Mouse (Mus musculus) embryonic fibroblast, embryonic 13.5 days (primary cell): ENCODE measurements at regions not wholly inside any gene's neighbourhood (a gene's known extent, or its start where the extent isn't known, plus 50 kb on each side); places are given as distances from the start of the nearest gene placed in this dataset.

Experiments used
- H3K27ac ChIP-seq: 2 replicates; pipeline ENCODE4 v1.5.1; 2012; ENCODE audit warnings: low read length, control low read depth, inconsistent platforms; ENCODE audit not compliant: insufficient read depth
- H3K4me1 ChIP-seq: 2 replicates; pipeline ENCODE4 v1.6.1; 2011; ENCODE audit warnings: low read length; ENCODE audit not compliant: control insufficient read depth, insufficient read depth
- H3K4me3 ChIP-seq: 2 replicates; pipeline ENCODE4 v1.5.1; 2011; ENCODE audit warnings: mild to moderate bottlenecking, control low read depth, low read length; ENCODE audit not compliant: insufficient read depth
- CTCF ChIP-seq: IDR thresholded peaks from 2 replicates; pipeline ENCODE4 v1.5.1; 2011; ENCODE audit warnings: mild to moderate bottlenecking, control low read depth, low read length, moderate library complexity, borderline replicate concordance; ENCODE audit not compliant: insufficient read depth
- POLR2A ChIP-seq: IDR thresholded peaks from 2 replicates; pipeline ENCODE4 v1.6.1; 2011; ENCODE audit warnings: low read depth, mild to moderate bottlenecking, control low read depth, low read length, moderate library complexity

- Histone ChIP-seq H3K4me1 (0 out of 2 replicates have a peak, but pooled peaks cover 3% of the 10 kb centered on the region), H3K4me3 (no peak overlapping the region), H3K27ac (no peak overlapping the region)
- no peak for TF ChIP-seq CTCF
- no peak for TF ChIP-seq POLR2A
Measured at GRCm38 (mm10) chr9:14087874-14088273, 187.0 kb upstream of the Sesn3 start.

DNA sequence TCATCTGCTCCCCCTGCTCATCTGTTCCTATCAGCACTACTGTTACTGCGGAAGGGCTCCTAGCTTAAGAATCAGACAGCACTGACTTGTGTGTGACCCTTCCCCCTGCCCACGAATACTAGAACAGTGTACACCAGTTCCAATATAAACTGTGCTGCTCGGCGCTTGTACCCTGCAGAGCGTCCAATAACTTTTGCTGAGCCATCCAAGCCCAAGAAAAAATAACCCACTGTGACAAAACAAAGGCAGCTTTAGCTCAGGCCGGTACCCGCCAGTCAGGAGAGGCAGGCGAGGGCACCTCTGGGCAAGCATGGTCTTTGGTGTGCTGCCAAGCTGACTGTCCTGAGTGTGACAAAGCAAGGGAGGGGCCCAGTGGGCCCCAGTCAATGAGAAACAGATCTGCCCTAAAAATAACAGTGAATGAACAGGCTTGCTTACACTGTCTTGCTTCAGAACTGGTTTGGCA lies 185.0 kb upstream of the Sesn3 start:
- TF ChIP-seq POLR2A (no peak), CTCF (no peak)
- Histone ChIP-seq H3K27ac (peak overlapping the region; percentile 38), H3K4me3 (no peak overlapping the region), H3K4me1 (peaks cover 3% of the 10 kb centered on the region; the same call in 1 of the 2 replicates)

DNA sequence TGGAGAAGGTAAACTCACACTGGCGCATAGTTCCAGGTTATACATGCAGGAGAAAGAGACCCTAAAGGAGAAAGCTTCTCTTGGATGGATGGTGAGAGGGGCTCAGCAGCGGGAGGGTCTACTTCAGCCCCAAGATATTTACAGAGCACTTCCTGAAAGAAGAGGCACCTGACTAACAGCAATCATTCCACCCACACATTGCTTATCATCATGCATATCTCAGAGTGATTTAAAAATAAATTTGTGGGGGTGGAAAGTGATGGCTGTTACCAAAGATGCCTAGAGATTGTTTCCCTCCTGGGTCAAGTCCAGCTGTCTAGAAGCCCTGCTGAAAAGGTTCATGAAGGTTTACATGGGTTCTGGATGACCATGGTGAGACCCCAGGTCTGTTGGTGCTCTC lies 184.4 kb upstream of the Sesn3 start:
- Histone ChIP-seq H3K4me1 (peaks cover 3% of the 10 kb centered on the region; the same call in 1 of the 2 replicates), H3K4me3 (no peak overlapping the region), H3K27ac (peak overlapping the region; percentile 72)
- TF ChIP-seq CTCF (no peak), POLR2A (no peak)

DNA sequence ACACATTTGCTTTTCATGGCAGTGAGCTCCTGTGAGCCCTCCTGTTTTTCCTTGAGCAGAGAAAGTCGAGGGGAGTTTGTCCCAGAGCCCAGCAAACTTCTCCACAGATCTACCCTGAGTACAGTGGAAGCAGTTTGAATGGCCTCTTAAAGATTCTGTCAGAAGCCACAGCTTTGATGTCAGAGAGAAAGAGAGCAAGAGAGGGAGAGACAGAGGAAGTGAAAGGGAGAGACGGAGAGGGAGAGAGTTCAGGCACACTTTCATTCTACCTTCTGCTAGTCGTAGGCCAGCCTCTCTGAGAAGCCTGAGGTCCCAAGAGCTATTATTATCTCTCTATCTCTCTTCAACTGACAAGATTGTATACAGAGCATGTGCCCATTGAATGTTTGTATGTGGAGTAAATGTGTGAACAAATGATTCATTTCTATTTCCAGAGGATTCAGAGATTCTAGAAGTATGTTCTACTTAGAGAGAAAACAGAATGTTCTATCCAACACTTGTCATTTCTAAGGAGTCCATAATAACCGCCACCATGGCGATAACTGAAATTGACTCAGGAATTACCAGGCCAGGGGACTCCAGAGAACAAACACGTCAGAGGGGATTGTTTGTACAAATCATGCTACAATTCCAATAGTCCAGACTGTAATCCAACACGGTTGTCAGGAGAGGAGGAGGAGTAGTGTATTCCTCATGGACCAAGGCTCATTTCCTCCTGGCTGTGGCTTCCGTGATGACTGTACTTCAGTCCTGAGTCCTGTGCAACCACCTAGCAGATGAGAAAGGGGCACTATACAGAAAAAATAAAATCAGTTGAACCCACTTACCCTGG lies 183.6 kb upstream of the Sesn3 start:
- H3K4me1 ChIP-seq = peaks cover 3% of the 10 kb centered on the region; the same call in 1 of the 2 replicates
- H3K27ac ChIP-seq = no peak overlapping the region
- no peak overlapping the region for H3K4me3 ChIP-seq
- TF ChIP-seq CTCF (no peak), POLR2A (no peak)

GRCm38 (mm10) chr9:14092996-14093442 lies 181.8 kb upstream of the Sesn3 start:
- H3K27ac ChIP-seq = peak overlapping the region; percentile 12; the same call in 1 of the 2 replicates
- H3K4me1 ChIP-seq = peaks cover 3% of the 10 kb centered on the region; the same call in 1 of the 2 replicates
- no peak for TF ChIP-seq CTCF
- TF ChIP-seq POLR2A = no peak
- H3K4me3 ChIP-seq = no peak overlapping the region

DNA sequence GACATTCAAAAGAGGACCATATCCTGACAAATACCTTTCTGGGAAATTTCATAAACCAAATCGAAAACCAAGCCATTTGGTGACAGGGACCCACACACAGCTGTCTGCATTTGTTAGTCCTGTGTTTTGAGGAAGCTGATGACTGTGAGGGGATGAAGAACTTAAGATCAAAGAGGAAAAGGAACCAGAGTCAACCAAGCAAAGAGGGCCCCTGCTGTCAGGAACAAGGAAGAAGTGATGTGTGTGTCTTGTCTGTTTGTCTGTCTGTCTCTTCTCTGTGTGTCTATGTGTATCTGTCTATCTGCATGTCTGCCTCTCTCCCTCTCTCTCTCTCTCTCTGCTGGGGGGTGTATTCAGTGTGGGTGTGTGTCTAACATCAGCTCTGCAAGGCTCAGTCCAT lies 171.3 kb upstream of the Sesn3 start:
- TF ChIP-seq CTCF (no peak), POLR2A (no peak)
- no peak overlapping the region for H3K4me3 ChIP-seq
- no peak overlapping the region for H3K27ac ChIP-seq
- no peaks in the 10 kb centered on the region for H3K4me1 ChIP-seq

DNA sequence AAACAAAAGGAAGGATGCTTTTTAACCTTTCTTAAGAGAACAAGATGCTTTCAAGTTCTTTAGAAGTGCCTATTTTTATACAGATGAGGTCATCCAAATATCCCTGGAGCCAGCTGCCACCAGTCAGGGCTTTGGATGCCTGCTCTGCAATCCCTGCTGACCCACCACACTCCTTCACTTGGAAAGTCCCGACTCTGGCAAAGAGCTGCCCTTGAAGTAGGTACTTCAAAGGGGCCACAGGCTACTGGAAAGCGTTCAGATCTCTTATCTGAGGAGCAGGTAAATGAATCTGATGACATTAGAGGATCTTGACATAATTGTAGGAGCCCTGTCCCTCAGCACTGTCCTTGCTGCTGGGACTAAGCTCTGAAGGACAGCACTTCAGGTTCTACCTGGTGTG lies 169.9 kb upstream of the Sesn3 start:
- Histone ChIP-seq H3K27ac (no peak overlapping the region), H3K4me3 (no peak overlapping the region), H3K4me1 (no peaks in the 10 kb centered on the region)
- no peak for TF ChIP-seq CTCF
- TF ChIP-seq POLR2A = no peak

- Histone ChIP-seq H3K4me1 (no peaks in the 10 kb centered on the region), H3K4me3 (no peak overlapping the region), H3K27ac (no peak overlapping the region)
- TF ChIP-seq POLR2A = no peak
- TF ChIP-seq CTCF = no peak
Measured at GRCm38 (mm10) chr9:14106371-14106770, 168.5 kb upstream of the Sesn3 start.

- Histone ChIP-seq H3K4me3 (no peak overlapping the region), H3K4me1 (no peaks in the 10 kb centered on the region), H3K27ac (no peak overlapping the region)
- no peak for TF ChIP-seq POLR2A
- TF ChIP-seq CTCF = no peak
Measured at GRCm38 (mm10) chr9:14108798-14109197, 166.1 kb upstream of the Sesn3 start.

GRCm38 (mm10) chr9:14109492-14109891 lies 165.4 kb upstream of the Sesn3 start:
- TF ChIP-seq POLR2A (no peak), CTCF (no peak)
- Histone ChIP-seq H3K4me1 (no peaks in the 10 kb centered on the region), H3K4me3 (no peak overlapping the region), H3K27ac (no peak overlapping the region)

DNA sequence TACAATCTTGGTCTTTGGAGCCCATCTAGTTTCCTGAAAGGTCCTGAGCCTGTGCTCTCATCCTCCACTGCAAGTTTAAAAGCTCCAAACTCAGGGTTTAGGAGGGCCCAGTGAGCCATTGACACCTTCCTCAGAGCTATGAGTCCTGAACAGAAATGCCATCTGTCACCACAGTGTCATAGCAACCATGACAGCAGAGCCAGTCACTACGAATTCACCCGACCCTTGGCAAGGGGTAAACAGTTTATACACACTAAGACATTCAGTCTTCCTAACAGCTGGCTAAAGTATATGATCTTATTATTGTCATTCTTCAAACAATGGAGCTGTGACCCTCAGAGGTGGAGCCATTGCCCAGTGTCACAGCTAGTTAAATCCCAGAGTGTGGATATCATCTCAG lies 163.2 kb upstream of the Sesn3 start:
- Histone ChIP-seq H3K27ac (no peak overlapping the region), H3K4me1 (no peaks in the 10 kb centered on the region), H3K4me3 (no peak overlapping the region)
- TF ChIP-seq POLR2A = no peak
- TF ChIP-seq CTCF = no peak
